Mouse (Mus musculus): ENCODE measurements around the gene Mdga1.

Mdga1 gene

DNA sequence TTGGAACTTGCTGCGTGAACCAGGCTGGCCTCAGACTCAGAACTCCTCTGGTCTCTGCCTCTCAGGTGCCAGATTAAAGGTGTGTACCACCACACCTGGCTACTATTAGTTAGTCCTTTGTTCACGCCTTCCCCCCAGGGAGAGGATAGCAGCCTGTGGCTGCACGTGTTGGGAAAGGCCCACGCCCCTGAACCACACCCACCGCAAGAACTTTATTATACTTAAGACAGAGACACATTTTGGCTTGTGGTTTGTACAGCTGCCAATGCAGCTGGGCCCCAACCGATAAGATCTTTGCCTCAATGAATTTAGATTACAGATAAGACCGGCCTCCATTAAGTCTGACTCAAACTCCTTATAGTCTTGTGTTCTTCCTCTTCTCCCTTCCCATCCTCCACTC is 10.0 kb upstream of the Mdga1 start:
- DNase-seq = no peak

DNA sequence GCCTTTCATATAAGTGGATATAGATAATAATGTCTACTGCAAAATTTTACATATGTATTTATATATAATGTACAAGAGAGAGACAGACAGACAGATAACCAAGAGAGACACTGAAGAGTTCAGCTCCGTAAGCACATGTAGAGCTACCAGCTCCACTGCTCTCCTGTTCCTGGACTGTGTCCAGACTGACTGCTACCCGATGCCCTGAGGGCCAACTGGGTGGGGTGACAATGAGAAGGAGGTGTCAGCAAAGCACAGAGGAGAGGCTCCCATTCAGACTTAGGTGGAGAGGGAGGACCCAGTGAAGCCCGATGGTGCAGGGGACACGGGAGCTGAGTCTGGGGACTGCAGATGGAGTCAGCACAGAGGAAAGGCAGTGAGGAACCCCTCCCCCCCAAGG is 9.1 kb upstream of the Mdga1 start:
- no peak for DNase-seq

- peak; percentile 79 for DNase-seq
Observed at GRCm38 (mm10) chr17:29975731-29976130, 5.8 kb upstream of the Mdga1 start.

GRCm38 (mm10) chr17:29973226-29973625 is 3.3 kb upstream of the Mdga1 start:
- no peak for DNase-seq

GRCm38 (mm10) chr17:29971761-29972432 is 2.0 kb upstream of the Mdga1 start:
- no peak for DNase-seq

DNA sequence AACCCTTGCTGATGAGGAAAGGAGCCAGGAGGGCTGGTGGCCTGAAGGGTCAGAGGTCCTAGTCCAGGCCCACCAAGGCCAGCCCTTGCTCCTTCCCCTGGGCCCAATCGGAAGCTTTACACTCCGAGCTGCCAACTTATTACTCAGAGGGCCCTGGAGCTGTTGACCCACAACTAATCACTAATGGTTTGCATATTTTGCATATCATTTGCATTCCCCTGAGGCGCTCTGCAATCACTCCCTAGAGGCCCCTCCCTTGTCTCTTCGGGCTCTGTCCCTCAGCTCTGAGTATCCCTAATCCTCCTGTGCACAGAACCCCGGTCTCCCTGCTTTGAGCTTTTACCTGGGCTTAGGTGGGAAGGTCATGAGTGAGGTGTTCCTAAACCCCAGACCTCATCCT is 4.4 kb downstream of the Mdga1 start:
- DNase-seq = no peak

GRCm38 (mm10) chr17:29963730-29964259 is 6.1 kb downstream of the Mdga1 start:
- DNase-seq = peak; percentile 21

GRCm38 (mm10) chr17:29955880-29956279 is 14.0 kb downstream of the Mdga1 start:
- DNase-seq = no peak

- no peak for DNase-seq
Observed at GRCm38 (mm10) chr17:29954316-29954715, 15.6 kb downstream of the Mdga1 start.

GRCm38 (mm10) chr17:29951100-29951499 is 18.8 kb downstream of the Mdga1 start:
- no peak for DNase-seq

DNA sequence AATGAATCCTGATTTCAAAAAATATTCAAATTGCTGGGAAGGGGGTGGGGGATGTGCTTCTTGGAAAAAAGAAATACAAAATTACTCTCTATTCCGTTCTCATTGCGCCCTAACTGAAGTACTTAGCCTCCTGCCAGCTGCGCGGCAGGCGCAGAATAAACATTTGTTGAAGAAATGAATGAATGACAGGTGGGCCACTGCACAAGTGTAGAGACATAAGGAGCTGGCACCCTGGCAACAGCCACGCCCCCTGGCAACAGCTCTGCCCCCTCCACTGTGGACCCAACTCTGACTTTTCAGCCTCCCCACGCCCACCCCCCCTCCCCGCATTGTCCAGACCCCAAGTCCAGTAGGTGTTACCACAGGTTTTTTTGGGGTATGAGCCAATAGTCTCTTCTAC is 19.3 kb downstream of the Mdga1 start:
- DNase-seq = no peak

- no peak for DNase-seq
Observed at GRCm38 (mm10) chr17:29947271-29947714, 22.6 kb downstream of the Mdga1 start.

DNA sequence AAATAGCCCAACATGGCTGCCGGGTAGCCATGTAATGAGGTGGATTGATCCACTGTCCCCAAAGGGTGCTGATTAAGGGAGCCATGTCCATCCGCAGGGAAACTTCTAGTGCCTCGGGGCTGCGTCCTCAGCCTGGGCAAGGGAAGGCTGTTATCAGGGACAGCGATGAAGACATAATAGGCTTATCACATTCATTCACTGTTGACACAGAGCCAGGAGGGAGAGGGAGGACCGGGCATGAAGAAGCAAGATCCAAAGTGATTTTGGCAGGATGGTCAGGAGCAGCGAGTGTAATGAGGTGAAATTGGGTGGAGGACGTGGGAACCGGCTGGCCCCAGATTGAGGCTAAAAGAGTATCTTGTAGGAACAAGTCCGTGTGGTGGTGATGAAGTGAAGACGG is 25.5 kb downstream of the Mdga1 start:
- DNase-seq = no peak

GRCm38 (mm10) chr17:29939011-29939410 is 30.9 kb downstream of the Mdga1 start:
- no peak for DNase-seq

GRCm38 (mm10) chr17:29937350-29937781 is 32.5 kb downstream of the Mdga1 start:
- no peak for DNase-seq

GRCm38 (mm10) chr17:29934133-29934851 is 35.6 kb downstream of the Mdga1 start:
- DNase-seq = no peak

DNA sequence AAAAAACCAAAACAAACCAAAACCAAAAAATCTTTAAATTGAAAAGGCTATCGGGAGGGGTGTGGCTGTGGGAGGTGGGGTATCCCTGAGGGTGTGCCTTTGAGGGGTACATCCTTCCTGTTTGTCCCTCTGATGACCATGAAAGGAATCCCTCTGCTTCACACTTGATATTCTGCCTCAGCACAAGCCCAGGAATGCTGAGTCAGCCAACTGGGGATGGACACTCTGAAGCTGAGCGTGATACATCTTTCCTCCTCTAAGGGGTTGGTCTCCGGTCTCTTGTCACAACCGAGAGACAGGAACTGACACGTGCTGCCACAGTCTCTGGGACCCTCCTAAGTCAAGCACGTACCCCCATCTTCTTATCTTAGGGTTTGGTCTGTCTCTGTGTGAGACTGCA is 37.1 kb downstream of the Mdga1 start:
- no peak for DNase-seq

- no peak for DNase-seq
Observed at GRCm38 (mm10) chr17:29931224-29931945, 38.5 kb downstream of the Mdga1 start.

DNA sequence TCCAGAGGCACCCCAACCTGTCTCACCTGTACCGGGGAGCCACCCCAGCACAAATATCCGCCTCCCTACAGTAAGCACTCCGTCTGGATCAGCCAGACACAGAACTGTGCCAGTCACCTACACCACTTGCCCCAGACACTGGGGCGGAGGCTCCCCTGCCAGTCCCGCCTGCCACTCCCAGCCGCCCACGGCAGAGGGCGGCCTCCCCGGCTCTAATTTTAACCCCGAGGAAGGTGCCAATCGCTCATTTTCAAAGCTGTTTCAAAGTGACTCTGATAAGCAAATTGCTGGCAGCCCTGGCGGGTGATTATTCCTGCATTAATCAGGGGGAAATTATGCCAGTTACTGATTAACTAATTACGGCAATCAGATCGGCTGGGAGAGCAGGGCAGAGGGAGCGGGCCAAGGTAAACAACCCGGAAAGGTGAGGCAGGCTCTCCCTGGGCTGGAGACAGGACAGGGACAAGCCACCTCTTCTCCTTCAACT is 41.1 kb downstream of the Mdga1 start:
- DNase-seq = peak; percentile 36

- DNase-seq = peak; percentile 14
Observed at GRCm38 (mm10) chr17:29925608-29926606, 44.0 kb downstream of the Mdga1 start.

GRCm38 (mm10) chr17:29920089-29920488 is 49.8 kb downstream of the Mdga1 start:
- no peak for DNase-seq

- DNase-seq = no peak
Observed at GRCm38 (mm10) chr17:29919552-29919920, 50.4 kb downstream of the Mdga1 start.

All from liver (tissue).